Mouse (Mus musculus) cerebellum, adult 2 months (tissue): ENCODE measurements at regions not wholly inside any gene's neighbourhood (a gene's known extent, or its start where the extent isn't known, plus 50 kb on each side); places are given as distances from the start of the nearest gene placed in this dataset.

Experiments used
- CTCF ChIP-seq: fragments of 200-500 bp; IDR thresholded peaks from 2 replicates; pipeline ENCODE4 v1.5.1; 2011; ENCODE audit warnings: low read depth, mild to moderate bottlenecking, control low read depth, low read length, moderate library complexity, borderline replicate concordance; ENCODE audit not compliant: insufficient read depth
- POLR2A ChIP-seq: fragments of 200-500 bp; IDR thresholded peaks from 2 replicates; pipeline ENCODE4 v1.6.1; 2011; ENCODE audit warnings: low read length, control low read depth, borderline replicate concordance; ENCODE audit not compliant: insufficient read depth

DNA sequence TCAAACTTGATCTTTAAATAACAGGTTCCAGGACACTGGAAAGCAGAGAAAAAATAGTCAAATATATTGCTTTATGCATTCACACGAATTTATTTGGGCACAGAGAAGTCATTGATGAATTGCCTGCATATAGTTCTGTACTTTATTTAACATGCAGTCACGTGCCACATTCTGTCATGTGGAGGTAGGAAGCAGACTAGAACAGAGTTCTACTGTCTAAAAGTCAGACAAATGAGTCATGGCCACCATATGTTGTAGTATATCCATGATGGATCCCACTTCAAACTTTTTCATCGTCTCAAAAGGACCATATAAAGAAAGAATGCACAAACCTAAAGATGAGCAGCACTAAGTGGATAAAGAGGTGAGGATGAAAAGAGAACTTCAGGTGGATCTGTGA is 92.7 kb downstream of the Rgs2 start:
- TF ChIP-seq POLR2A (no peak), CTCF (no peak)
